Mouse (Mus musculus) adrenal gland, adult 2 months (tissue): ENCODE measurements around the gene Klra8. TPM values are rescaled to one million over a fixed set of nuclear protein-coding genes. Genes with fewer than 3 reads are reported as not detected.
"Not testable (repeated sequence)": the region's sequence is repeated elsewhere in the genome, so short reads cannot be mapped to it uniquely, and the experiment has no call there.

Source experiments
- DNase-seq: peaks from one replicate; pipeline ENCODE4 v3.0.0; 2021
- long read RNA-seq: library from polyadenylated mRNA; stranded (forward); transcript quantifications from one replicate; pipeline ENCODE4 v2.0.0, GENCODE M21; 2021
- polyA plus RNA-seq: library from polyadenylated mRNA; depleted of rRNA; stranded (reverse); fragments of >200 nt; gene quantifications from 2 replicates; pipeline ENCODE4 v1.2.3, GENCODE M21; 2012; rRNA removed
- total RNA-seq, 2 experiments: library from RNA; stranded (reverse); gene quantifications; 2 replicates each; pipeline ENCODE4 v1.2.3; 2021

Klra8 gene
- under 1 TPM in 1 of 2 experiments, not detected in 1; 0.24 TPM for total RNA-seq
- polyA plus RNA-seq: not detected in 2 replicates
- long read RNA-seq: 0 reads

DNA sequence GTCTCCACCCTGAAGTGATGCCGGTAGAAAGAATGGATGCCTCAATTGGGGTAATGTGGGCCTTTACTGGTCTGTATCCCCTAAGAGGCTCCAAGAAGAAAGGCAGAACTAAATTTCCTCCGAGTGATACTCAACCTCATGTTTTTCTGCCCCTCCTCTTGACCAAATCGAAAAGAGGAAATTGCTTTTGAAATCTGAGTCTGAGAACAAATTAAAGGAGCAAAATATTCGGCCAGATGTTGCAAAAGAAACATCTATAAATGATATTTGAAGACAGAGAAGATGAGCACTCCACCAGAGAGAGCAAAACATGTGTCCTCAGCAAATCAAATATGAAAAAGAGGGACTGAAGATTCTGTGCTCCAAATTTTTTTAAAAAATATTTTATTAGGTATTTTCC, at the start of gene Klra8:
Gene Klra8 (minus strand): TSS at position 101 of the 400 bp plus-strand sequence.
- DNase-seq: not testable (repeated sequence)

GRCm38 (mm10) chr6:130110485-130110884, 19.2 kb downstream of the Klra8 start:
- DNase-seq: no peak

GRCm38 (mm10) chr6:130102743-130103142, 27.0 kb downstream of the Klra8 start:
- DNase-seq: not testable (repeated sequence)

- DNase-seq: no peak
Measured at GRCm38 (mm10) chr6:130092336-130092948, 37.3 kb downstream of the Klra8 start.

DNA sequence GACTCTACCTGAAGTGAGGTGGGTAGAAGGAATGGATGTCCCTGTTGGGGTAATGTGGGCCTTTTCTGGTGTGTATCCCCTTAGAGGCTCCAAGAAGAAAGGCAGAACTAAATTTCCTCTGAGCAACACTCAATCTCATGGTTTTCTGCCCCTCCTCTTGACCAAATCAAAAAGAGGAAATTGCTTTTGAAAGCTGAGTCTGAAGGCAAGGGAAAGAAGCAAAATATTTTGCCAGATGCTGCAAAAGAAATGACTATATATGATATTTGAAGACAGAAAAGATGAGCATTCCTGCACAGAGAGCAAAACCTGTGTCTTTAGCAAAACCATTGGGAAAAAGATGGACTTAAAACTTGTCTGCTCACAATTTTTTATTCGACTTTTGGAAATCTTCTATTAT, 62.5 kb downstream of the Klra8 start, which contains the start of gene Klra4:
Gene Klra4 (minus strand): TSS at position 101 of the 400 bp plus-strand sequence.
- not testable (repeated sequence) for DNase-seq

Other genes with a start within 250 kb of the Klra8 start
- not detected for gene Klra5, start 212.2 kb downstream of the Klra8 start, total RNA-seq
- gene Klra5, start 212.2 kb downstream of the Klra8 start, polyA plus RNA-seq: not detected in 2 replicates
- gene Klra6, start 102.9 kb downstream of the Klra8 start, total RNA-seq: under 1 TPM in 1 of 2 experiments, not detected in 1; 0.28 TPM
- gene Klra6, start 102.9 kb downstream of the Klra8 start, polyA plus RNA-seq: not detected in 2 replicates
- gene Klra4, start 62.6 kb downstream of the Klra8 start, total RNA-seq: under 1 TPM in 1 of 2 experiments, not detected in 1; 0.86 TPM
- gene Klra4, start 62.6 kb downstream of the Klra8 start, polyA plus RNA-seq: not detected in 2 replicates
- gene Klra9, start 63.2 kb upstream of the Klra8 start, total RNA-seq: not detected
- gene Klra9, start 63.2 kb upstream of the Klra8 start, polyA plus RNA-seq: not detected in 2 replicates
- not detected for gene Klra7, start 103.4 kb upstream of the Klra8 start, total RNA-seq
- not detected in 2 replicates for gene Klra7, start 103.4 kb upstream of the Klra8 start, polyA plus RNA-seq
- gene Klra10, start 152.0 kb upstream of the Klra8 start, total RNA-seq: not detected
- not detected in 2 replicates for gene Klra10, start 152.0 kb upstream of the Klra8 start, polyA plus RNA-seq
- gene Klra3, start 207.7 kb upstream of the Klra8 start, total RNA-seq: not detected
- not detected in 2 replicates for gene Klra3, start 207.7 kb upstream of the Klra8 start, polyA plus RNA-seq